Mouse (Mus musculus) C2C12 (cell line): Measurements from ENCODE around the gene Evl.

Source experiments
- CTCF ChIP-seq: IDR thresholded peaks from one replicate; pipeline ENCODE4 v1.5.1; 2011; ENCODE audit not compliant: control insufficient read depth, insufficient read depth, insufficient read length
- FOSL1 ChIP-seq: IDR thresholded peaks from one replicate; pipeline ENCODE4 v1.8.0; 2011; ENCODE audit warnings: mild to moderate bottlenecking, low read length; ENCODE audit not compliant: poor library complexity, insufficient read depth, severe bottlenecking
- MYOD1 ChIP-seq: IDR thresholded peaks from one replicate; pipeline ENCODE4 v1.6.1; 2011; ENCODE audit warnings: low read depth; ENCODE audit not compliant: control insufficient read depth, insufficient read length

- TF ChIP-seq MYOD1 (no peak), CTCF (no peak), FOSL1 (no peak)
These were observed 46.8 kb downstream of the Evl start for GRCm38 (mm10) chr12:108601326-108601725.
